Mouse (Mus musculus): ENCODE data around the gene Nme2. TPM values are rescaled to one million over a fixed set of nuclear protein-coding genes. Genes with fewer than 3 reads are reported as not detected.
A peak's percentile ranks its signal among the peaks of the same experiment; 100 is the strongest.

Gene Nme2
- polyA plus RNA-seq, 1 experiment from 2014 or later: 125 TPM

GRCm38 (mm10) chr11:93965391-93965790 is 9.3 kb upstream of the Nme2 start:
- Histone ChIP-seq H3K9ac (no peak overlapping the region), H3K36me3 (replicated peaks) (peaks cover 56% of the 10 kb centered on the region), H3K9me3 (replicated peaks) (no peaks in the 10 kb centered on the region), H3K27ac (replicated peaks) (no peak overlapping the region), H3K4me1 (replicated peaks) (peaks cover 31% of the 10 kb centered on the region), H3K4me2 (no peak overlapping the region), H3K4me3 (replicated peaks) (no peak overlapping the region), H3K27me3 (no peaks in the 10 kb centered on the region)
- ATAC-seq (ENCODE audit: insufficient read depth): no peak
- WGBS (ENCODE audit: insufficient replicate concordance): 61% methylated on average over 6 of the region's 6 CpGs

GRCm38 (mm10) chr11:93963013-93963412 is 7.0 kb upstream of the Nme2 start:
- ATAC-seq (ENCODE audit: insufficient read depth): no peak

GRCm38 (mm10) chr11:93961482-93961881 is 5.4 kb upstream of the Nme2 start:
- Histone ChIP-seq H3K4me1 (replicated peaks) (peaks cover 12% of the 10 kb centered on the region; the same call in 1 of the 2 replicates), H3K9me3 (replicated peaks) (no peaks in the 10 kb centered on the region), H3K36me3 (replicated peaks) (peaks cover 85% of the 10 kb centered on the region), H3K27ac (replicated peaks) (no peak overlapping the region), H3K27me3 (no peaks in the 10 kb centered on the region), H3K4me3 (replicated peaks) (no peak overlapping the region), H3K9ac (no peak overlapping the region), H3K4me2 (no peak overlapping the region)
- no peak for ATAC-seq (ENCODE audit: insufficient read depth)
- WGBS (ENCODE audit: insufficient replicate concordance): 80% methylated on average over 6 of the region's 6 CpGs

More at GRCm38 (mm10) chr11:93963013-93963412, 7.0 kb upstream of the Nme2 start:
- Histone ChIP-seq H3K9me3 (replicated peaks) (no peaks in the 10 kb centered on the region), H3K4me1 (replicated peaks) (peaks cover 22% of the 10 kb centered on the region), H3K9ac (no peak overlapping the region), H3K36me3 (replicated peaks) (peaks cover 80% of the 10 kb centered on the region), H3K4me3 (replicated peaks) (no peak overlapping the region), H3K27me3 (no peaks in the 10 kb centered on the region), H3K27ac (replicated peaks) (no peak overlapping the region), H3K4me2 (no peak overlapping the region)
- WGBS (ENCODE audit: insufficient replicate concordance): 67% methylated on average over 4 of the region's 4 CpGs

GRCm38 (mm10) chr11:93957746-93958145 is 1.7 kb upstream of the Nme2 start:
- Histone ChIP-seq H3K27ac (replicated peaks) (no peak overlapping the region), H3K36me3 (replicated peaks) (peaks cover 59% of the 10 kb centered on the region), H3K4me2 (no peak overlapping the region), H3K4me3 (replicated peaks) (no peak overlapping the region), H3K9ac (no peak overlapping the region), H3K4me1 (replicated peaks) (peaks cover 32% of the 10 kb centered on the region), H3K27me3 (0 out of 2 replicates have a peak, but pooled peaks cover 5% of the 10 kb centered on the region), H3K9me3 (replicated peaks) (no peaks in the 10 kb centered on the region)
- 57% methylated on average over 4 of the region's 4 CpGs for WGBS (ENCODE audit: insufficient replicate concordance)
- ATAC-seq (ENCODE audit: insufficient read depth): no peak

- Histone ChIP-seq H3K27ac (replicated peaks) (no peak overlapping the region), H3K9ac (no peak overlapping the region), H3K9me3 (replicated peaks) (no peaks in the 10 kb centered on the region), H3K4me1 (replicated peaks) (peaks cover 35% of the 10 kb centered on the region), H3K27me3 (0 out of 2 replicates have a peak, but pooled peaks cover 5% of the 10 kb centered on the region), H3K4me2 (no peak overlapping the region), H3K36me3 (replicated peaks) (peaks cover 58% of the 10 kb centered on the region), H3K4me3 (replicated peaks) (no peak overlapping the region)
- ATAC-seq (ENCODE audit: insufficient read depth): no peak
- WGBS (ENCODE audit: insufficient replicate concordance): 68% methylated on average over 2 of the region's 2 CpGs
Observed at GRCm38 (mm10) chr11:93957031-93957555, 1.0 kb upstream of the Nme2 start.

- Histone ChIP-seq H3K4me1 (replicated peaks) (peaks cover 40% of the 10 kb centered on the region), H3K4me3 (replicated peaks) (peak overlapping the region; percentile 68), H3K27ac (replicated peaks) (peak overlapping the region; percentile 77), H3K36me3 (replicated peaks) (peaks cover 55% of the 10 kb centered on the region), H3K9me3 (replicated peaks) (no peaks in the 10 kb centered on the region), H3K27me3 (0 out of 2 replicates have a peak, but pooled peaks cover 5% of the 10 kb centered on the region), H3K4me2 (peak overlapping the region; percentile 88), H3K9ac (peak overlapping the region; percentile 49)
- ATAC-seq (ENCODE audit: insufficient read depth): peak; percentile 89
- WGBS (ENCODE audit: insufficient replicate concordance): under 1% methylated on average over 67 of the region's 67 CpGs
Observed at GRCm38 (mm10) chr11:93955256-93956150, 556 bp downstream of the Nme2 start.

- 0 out of 2 replicates have a peak, but pooled peaks cover 5% of the 10 kb centered on the region for H3K27me3 ChIP-seq
- H3K27ac ChIP-seq (replicated peaks): peak overlapping the region; percentile 77; the same call in 1 of the 2 replicates
- peak overlapping the region; percentile 49 for H3K9ac ChIP-seq
- WGBS (ENCODE audit: insufficient replicate concordance): 24% methylated on average over 13 of the region's 13 CpGs
- H3K4me1 ChIP-seq (replicated peaks): peaks cover 40% of the 10 kb centered on the region
- peak overlapping the region; percentile 88 for H3K4me2 ChIP-seq
- H3K36me3 ChIP-seq (replicated peaks): peaks cover 55% of the 10 kb centered on the region
- H3K4me3 ChIP-seq (replicated peaks): peak overlapping the region; percentile 68
- no peak for ATAC-seq (ENCODE audit: insufficient read depth)
- H3K9me3 ChIP-seq (replicated peaks): no peaks in the 10 kb centered on the region
Observed at GRCm38 (mm10) chr11:93954738-93955255, 1.3 kb downstream of the Nme2 start.

GRCm38 (mm10) chr11:93952376-93952775 is 3.7 kb downstream of the Nme2 start:
- peak; percentile 33 for ATAC-seq (ENCODE audit: insufficient read depth)
- 72% methylated on average over 5 of the region's 5 CpGs for WGBS (ENCODE audit: insufficient replicate concordance)
- H3K4me3 ChIP-seq (replicated peaks): no peak overlapping the region
- no peaks in the 10 kb centered on the region for H3K9me3 ChIP-seq (replicated peaks)
- H3K36me3 ChIP-seq (replicated peaks): peaks cover 43% of the 10 kb centered on the region
- H3K27ac ChIP-seq (replicated peaks): peak overlapping the region; percentile 55
- H3K27me3 ChIP-seq: 0 out of 2 replicates have a peak, but pooled peaks cover 5% of the 10 kb centered on the region
- peak overlapping the region; percentile 13; the same call in 1 of the 2 replicates for H3K4me2 ChIP-seq
- H3K9ac ChIP-seq: no peak overlapping the region
- peaks cover 40% of the 10 kb centered on the region for H3K4me1 ChIP-seq (replicated peaks)

GRCm38 (mm10) chr11:93950045-93950444 is 6.0 kb downstream of the Nme2 start:
- WGBS (ENCODE audit: insufficient replicate concordance): 66% methylated on average over 1 of the region's 1 CpGs
- no peak overlapping the region for H3K4me3 ChIP-seq (replicated peaks)
- H3K9me3 ChIP-seq (replicated peaks): no peaks in the 10 kb centered on the region
- H3K36me3 ChIP-seq (replicated peaks): peaks cover 43% of the 10 kb centered on the region
- H3K9ac ChIP-seq: no peak overlapping the region
- ATAC-seq (ENCODE audit: insufficient read depth): peak; percentile 19; the same call in 1 of the 2 replicates
- H3K4me2 ChIP-seq: no peak overlapping the region
- H3K27me3 ChIP-seq: 0 out of 2 replicates have a peak, but pooled peaks cover 3% of the 10 kb centered on the region
- H3K27ac ChIP-seq (replicated peaks): no peak overlapping the region
- peaks cover 24% of the 10 kb centered on the region for H3K4me1 ChIP-seq (replicated peaks)

- H3K27ac ChIP-seq (replicated peaks): no peak overlapping the region
- H3K9ac ChIP-seq: no peak overlapping the region
- ATAC-seq (ENCODE audit: insufficient read depth): no peak
- peaks cover 17% of the 10 kb centered on the region for H3K4me1 ChIP-seq (replicated peaks)
- peaks cover 41% of the 10 kb centered on the region for H3K36me3 ChIP-seq (replicated peaks)
- WGBS (ENCODE audit: insufficient replicate concordance): 79% methylated on average over 9 of the region's 9 CpGs
- H3K4me2 ChIP-seq: no peak overlapping the region
- no peak overlapping the region for H3K4me3 ChIP-seq (replicated peaks)
- no peaks in the 10 kb centered on the region for H3K27me3 ChIP-seq
- no peaks in the 10 kb centered on the region for H3K9me3 ChIP-seq (replicated peaks)
Observed at GRCm38 (mm10) chr11:93948887-93949567, 7.0 kb downstream of the Nme2 start.
